Mouse (Mus musculus): ENCODE measurements around the gene Atp8a2. TPM values are rescaled to one million over a fixed set of nuclear protein-coding genes. Genes with fewer than 3 reads are reported as not detected.

The Atp8a2 gene
- total RNA-seq, 2 experiments from 2014 or later: 72.2 to 76.0 TPM

- intact Hi-C loops (cut with DNase I): no loop called here
- TF ChIP-seq CTCF (IDR thresholded peaks at IDR 0.05): no peak
- no peak overlapping the region for H3K27ac ChIP-seq
- DNase-seq (ENCODE audit: extremely low spot score in 1 of 2, low spot score in 2 of 2): no peak
- no peak overlapping the region for H3K4me3 ChIP-seq
Observed at GRCm38 (mm10) chr14:59708009-59708408, 489.0 kb downstream of the Atp8a2 start.

DNA sequence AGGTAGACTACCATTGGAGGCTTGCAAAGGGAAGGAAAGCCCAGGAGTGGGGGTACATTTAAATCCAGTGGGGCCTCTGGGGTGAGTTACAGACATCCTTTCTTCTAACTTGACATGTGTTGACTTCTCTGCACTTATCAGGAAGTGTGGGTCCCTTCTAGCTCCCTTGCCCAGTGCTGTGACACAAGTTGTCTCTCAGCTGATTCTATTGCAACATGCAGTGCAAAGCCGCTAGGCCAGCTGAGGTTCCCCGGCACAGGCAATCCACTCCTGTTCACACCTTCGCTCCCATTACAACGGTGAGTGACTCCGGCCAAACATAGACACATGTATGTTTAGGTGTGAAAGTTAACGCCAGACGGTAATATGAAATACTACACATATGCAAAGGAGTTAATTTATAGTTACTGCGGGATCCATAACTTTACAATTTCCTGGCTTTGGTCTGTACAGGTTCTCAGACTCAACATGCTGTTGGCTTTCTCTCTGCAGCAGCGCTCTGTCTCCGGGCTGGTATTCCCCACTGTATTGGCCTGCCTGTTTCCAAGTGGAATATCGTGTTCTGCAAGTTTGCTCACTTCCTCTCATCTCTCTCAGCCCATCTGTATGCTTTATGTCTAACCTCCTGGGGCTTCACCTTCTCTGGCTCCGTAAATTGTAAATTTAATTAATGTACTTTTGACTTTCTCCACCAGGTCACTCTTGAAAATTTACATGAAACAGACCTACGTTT lies 491.5 kb downstream of the Atp8a2 start:
- Histone ChIP-seq H3K27ac (no peak overlapping the region), H3K4me3 (no peak overlapping the region)
- no peak for TF ChIP-seq CTCF (IDR thresholded peaks at IDR 0.05)
- no peak for DNase-seq (ENCODE audit: extremely low spot score in 1 of 2, low spot score in 2 of 2)
- intact Hi-C loops (cut with DNase I): no loop called here

DNA sequence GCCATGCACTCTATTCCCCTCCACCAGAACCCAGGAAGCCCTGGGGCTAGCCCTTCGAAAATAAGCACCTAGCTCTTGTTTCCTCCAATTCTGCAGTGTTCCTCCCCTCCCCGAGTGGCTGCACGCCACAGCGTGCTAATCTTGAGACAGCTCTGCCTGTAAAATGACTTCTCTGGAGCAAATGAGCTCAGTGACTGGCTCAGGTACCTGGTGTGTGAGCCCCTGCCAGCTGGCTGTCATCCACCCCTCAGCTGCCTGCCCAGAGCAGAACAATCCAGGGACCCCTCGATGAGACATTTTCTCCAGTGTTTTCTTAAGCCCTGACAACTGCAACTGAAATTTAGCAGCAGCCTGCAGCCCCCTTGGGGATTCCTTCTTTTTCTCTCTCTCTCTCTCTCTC lies 495.5 kb downstream of the Atp8a2 start:
- H3K4me3 ChIP-seq: no peak overlapping the region
- intact Hi-C loops (cut with DNase I): no loop called here
- H3K27ac ChIP-seq: no peak overlapping the region
- TF ChIP-seq CTCF (IDR thresholded peaks at IDR 0.05): no peak
- no peak for DNase-seq (ENCODE audit: extremely low spot score in 1 of 2, low spot score in 2 of 2)

GRCm38 (mm10) chr14:59695160-59695559 lies 501.8 kb downstream of the Atp8a2 start:
- intact Hi-C loops (cut with DNase I): no loop called here
- Histone ChIP-seq H3K27ac (no peak overlapping the region), H3K4me3 (no peak overlapping the region)
- TF ChIP-seq CTCF (IDR thresholded peaks at IDR 0.05): no peak
- DNase-seq (ENCODE audit: extremely low spot score in 1 of 2, low spot score in 2 of 2): no peak

DNA sequence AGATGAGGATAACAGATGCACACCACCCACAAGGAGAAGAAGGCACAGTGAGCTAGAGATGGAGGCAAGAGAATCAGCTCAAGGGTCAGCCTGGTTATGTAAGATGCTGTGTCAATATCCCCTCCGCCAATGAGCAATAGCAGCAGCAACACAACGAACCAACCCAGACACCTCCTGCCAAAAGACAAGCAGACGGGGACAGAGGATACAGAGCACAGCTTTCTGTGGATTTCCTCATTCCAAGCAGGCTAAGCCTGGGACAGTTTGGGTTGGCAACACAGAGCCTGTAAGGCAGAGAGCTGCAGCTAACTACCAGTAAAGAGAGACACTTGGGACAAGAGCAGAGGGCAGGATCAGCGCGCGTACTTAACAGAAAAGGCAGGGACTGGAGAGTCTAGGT lies 504.8 kb downstream of the Atp8a2 start:
- intact Hi-C loops (cut with DNase I): no loop called here
- no peak for DNase-seq (ENCODE audit: extremely low spot score in 1 of 2, low spot score in 2 of 2)
- no peak overlapping the region for H3K27ac ChIP-seq
- H3K4me3 ChIP-seq: no peak overlapping the region
- no peak for TF ChIP-seq CTCF (IDR thresholded peaks at IDR 0.05)

DNA sequence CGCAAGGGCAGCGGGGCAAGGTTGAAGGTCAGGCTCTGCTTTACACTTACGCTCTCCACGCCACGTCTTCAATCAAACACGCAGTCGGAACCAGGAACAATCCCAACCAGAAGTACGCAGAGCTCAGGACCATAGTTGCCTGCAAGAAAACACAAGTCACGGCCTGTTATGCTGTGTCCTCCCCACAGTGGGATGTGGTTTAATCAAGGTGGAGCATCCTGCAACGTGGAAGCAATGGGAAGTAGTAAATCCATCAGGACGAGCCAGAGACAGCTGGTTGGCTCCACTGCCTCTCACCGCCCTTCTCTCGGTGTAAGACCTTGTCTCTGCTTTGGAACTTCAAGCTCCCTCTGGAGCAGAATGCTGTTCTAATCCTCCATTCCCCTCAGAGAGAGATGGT lies 505.6 kb downstream of the Atp8a2 start:
- H3K27ac ChIP-seq: no peak overlapping the region
- intact Hi-C loops (cut with DNase I): no loop called here
- no peak for DNase-seq (ENCODE audit: extremely low spot score in 1 of 2, low spot score in 2 of 2)
- H3K4me3 ChIP-seq: no peak overlapping the region
- TF ChIP-seq CTCF (IDR thresholded peaks at IDR 0.05): no peak

GRCm38 (mm10) chr14:59690954-59691353 lies 506.0 kb downstream of the Atp8a2 start:
- Histone ChIP-seq H3K27ac (no peak overlapping the region), H3K4me3 (no peak overlapping the region)
- intact Hi-C loops (cut with DNase I): no loop called here
- no peak for TF ChIP-seq CTCF (IDR thresholded peaks at IDR 0.05)
- no peak for DNase-seq (ENCODE audit: extremely low spot score in 1 of 2, low spot score in 2 of 2)

DNA sequence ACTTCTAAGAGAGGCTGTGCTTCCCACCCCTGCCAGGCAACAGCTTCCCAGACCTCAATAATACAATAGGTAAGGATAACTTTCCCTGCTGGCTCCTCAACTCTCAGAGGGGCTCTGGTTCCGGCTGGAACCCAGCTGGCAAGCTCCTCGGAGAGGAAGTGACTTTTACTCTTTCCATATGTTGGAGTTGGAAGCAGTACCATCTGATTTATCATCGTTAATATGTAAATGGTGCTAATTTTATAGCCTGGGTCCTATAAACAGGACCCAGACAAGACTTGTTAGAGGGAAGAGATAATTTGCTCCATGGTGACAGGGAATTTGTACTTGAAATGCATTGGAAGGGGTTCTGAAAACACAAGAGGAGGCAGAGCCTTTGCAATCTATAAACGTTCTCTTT lies 507.4 kb downstream of the Atp8a2 start:
- H3K4me3 ChIP-seq: no peak overlapping the region
- intact Hi-C loops (cut with DNase I): no loop called here
- no peak overlapping the region for H3K27ac ChIP-seq
- no peak for TF ChIP-seq CTCF (IDR thresholded peaks at IDR 0.05)
- DNase-seq (ENCODE audit: extremely low spot score in 1 of 2, low spot score in 2 of 2): no peak

- no peak for TF ChIP-seq CTCF (IDR thresholded peaks at IDR 0.05)
- intact Hi-C loops (cut with DNase I): no loop called here
- no peak overlapping the region for H3K27ac ChIP-seq
- no peak for DNase-seq (ENCODE audit: extremely low spot score in 1 of 2, low spot score in 2 of 2)
- no peak overlapping the region for H3K4me3 ChIP-seq
Observed at GRCm38 (mm10) chr14:59686229-59686628, 510.8 kb downstream of the Atp8a2 start.

DNA sequence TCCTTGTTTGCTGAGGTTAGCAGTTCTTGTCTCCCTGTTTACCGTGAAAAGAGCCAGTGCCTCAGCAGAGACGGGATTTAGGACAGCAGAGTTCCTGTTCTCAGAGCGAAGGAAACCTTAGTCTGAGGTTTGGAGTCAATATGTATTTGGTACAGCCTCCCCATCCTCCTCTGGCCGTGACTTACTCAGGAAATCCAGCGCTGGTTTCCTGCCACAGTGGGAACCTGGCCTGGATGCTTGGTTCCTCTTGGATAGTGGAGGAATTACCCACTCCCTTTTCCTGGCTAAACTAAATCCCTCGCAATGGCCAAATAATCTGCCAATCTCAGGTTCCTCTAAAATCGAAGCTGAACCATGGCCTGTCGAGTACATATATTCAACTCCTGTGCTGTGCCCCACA lies 511.6 kb downstream of the Atp8a2 start:
- DNase-seq (ENCODE audit: extremely low spot score in 1 of 2, low spot score in 2 of 2): no peak
- Histone ChIP-seq H3K27ac (no peak overlapping the region), H3K4me3 (no peak overlapping the region)
- no peak for TF ChIP-seq CTCF (IDR thresholded peaks at IDR 0.05)
- intact Hi-C loops (cut with DNase I): no loop called here

DNA sequence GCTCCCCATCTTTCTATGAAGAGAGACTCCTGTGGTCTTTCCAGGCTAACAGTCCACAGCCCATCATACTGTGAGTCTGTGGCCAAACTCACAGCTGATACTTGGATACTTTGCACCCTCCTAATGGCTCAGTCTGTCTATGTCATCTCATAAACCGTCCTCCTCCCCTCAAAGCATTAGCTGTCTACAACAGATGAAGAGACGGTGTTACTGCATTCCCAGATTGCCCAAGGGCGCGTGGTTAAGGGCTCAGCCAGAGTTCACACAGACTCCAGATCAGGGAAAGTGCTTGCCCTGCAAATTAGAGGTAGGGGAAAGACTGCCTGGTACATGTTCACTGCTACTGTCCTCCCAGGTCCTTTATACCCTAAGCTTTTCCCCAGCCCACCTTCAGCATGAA lies 515.1 kb downstream of the Atp8a2 start:
- no peak for DNase-seq (ENCODE audit: extremely low spot score in 1 of 2, low spot score in 2 of 2)
- TF ChIP-seq CTCF (IDR thresholded peaks at IDR 0.05): no peak
- intact Hi-C loops (cut with DNase I): no loop called here
- no peak overlapping the region for H3K27ac ChIP-seq
- no peak overlapping the region for H3K4me3 ChIP-seq

DNA sequence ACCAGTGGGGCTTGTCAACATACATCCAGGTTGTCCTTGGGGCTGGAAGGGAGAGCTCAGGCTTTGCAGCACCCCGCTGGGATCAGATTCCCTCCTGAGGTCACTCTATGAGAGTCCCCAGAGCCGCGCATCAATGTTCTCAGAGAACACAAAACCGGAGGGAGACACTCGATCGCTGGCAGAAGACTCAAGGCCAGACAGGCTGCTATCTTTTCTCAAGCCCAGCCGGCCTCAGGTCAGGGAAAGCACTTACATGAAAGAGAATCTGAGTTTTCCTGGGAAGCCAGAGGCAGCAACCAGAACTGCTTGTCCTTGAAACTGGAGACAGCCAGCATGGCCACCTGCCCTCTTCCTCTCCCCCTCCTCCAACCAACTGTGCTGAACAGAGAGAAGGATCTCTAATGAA lies 519.4 kb downstream of the Atp8a2 start:
- no peak for DNase-seq (ENCODE audit: extremely low spot score in 1 of 2, low spot score in 2 of 2)
- no peak overlapping the region for H3K4me3 ChIP-seq
- intact Hi-C loops (cut with DNase I): no loop called here
- no peak overlapping the region for H3K27ac ChIP-seq
- TF ChIP-seq CTCF (IDR thresholded peaks at IDR 0.05): no peak

DNA sequence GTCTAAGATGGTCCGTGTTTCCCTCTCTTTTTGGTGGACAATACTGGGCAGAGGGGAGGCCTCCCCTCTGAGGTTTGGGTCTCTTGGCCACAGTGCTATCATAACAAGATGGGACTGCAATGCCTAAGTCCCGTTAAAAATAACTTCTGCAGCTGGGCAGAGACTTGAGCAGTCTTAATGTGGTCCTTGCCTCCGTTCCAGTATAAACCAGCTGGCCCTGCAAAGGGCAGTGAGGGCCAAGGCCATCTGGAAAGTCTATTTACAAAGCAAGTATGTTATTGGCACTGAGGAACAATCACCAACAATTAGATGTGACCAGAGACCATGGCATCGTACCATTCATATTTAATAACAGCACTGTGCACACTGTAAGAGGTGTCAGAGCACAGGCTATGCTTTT lies 521.6 kb downstream of the Atp8a2 start:
- intact Hi-C loops (cut with DNase I): no loop called here

More for the DNA sequence above, 521.6 kb downstream of the Atp8a2 start:
- TF ChIP-seq CTCF (IDR thresholded peaks at IDR 0.05): no peak
- Histone ChIP-seq H3K27ac (no peak overlapping the region), H3K4me3 (no peak overlapping the region)
- DNase-seq (ENCODE audit: extremely low spot score in 1 of 2, low spot score in 2 of 2): no peak

All from left cerebral cortex, adult 2 months (tissue).